Mouse (Mus musculus) gastrocnemius, postnatal 14 days (tissue): Measurements from ENCODE around the gene Eps8l3. TPM values are rescaled to one million over a fixed set of nuclear protein-coding genes. Genes with fewer than 3 reads are reported as not detected.
A peak's percentile ranks its signal among the peaks of the same experiment; 100 is the strongest.

ENCODE experiments used
- DNase-seq: peaks from one replicate; pipeline ENCODE4 v3.0.0; 2021; ENCODE audit warnings: mixed read lengths
- intact Hi-C: fragments of 180-260 bp; cut with DNase I; formaldehyde crosslinking; loops from one replicate; pipeline ENCODE4 v1.15.1; 2025; ENCODE audit warnings: low total_unique reads
- total RNA-seq, 2 experiments: library from RNA; stranded (reverse); gene quantifications; 2 replicates each; pipeline ENCODE4 v1.2.3; 2021

Eps8l3 gene
- total RNA-seq, 2 experiments from 2014 or later = not detected

- intact Hi-C loops = no loop called here
These were observed 54.1 kb downstream of the Eps8l3 start for GRCm38 (mm10) chr3:107931134-107931533.

DNA sequence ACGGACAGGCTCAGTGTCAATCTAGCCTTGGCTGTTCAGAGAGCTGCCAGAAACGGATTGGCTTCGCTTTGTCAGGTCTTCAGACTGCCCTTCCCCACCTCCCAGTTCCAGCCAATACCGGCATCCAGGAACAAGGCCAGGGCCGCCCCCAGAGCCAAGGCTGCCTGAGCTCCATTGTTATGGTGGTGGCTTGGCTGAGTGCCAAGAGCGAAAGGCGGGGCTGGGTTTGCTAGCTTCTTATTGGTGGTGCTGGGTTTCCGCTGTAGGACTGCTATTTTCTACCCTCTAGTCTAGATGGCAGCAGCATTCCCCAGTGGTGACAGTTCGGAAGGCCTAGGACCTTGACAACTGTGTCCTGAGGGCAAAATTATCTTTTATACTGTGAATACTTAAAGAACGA lies 54.6 kb downstream of the Eps8l3 start, which contains the start of gene Gstm7:
Gene Gstm7, minus strand, starts transcription at position 148 of the 400 bp plus-strand sequence.
- intact Hi-C loops = no loop called here
- DNase-seq = peak; percentile 97

More at GRCm38 (mm10) chr3:107931134-107931533, 54.1 kb downstream of the Eps8l3 start:
- DNase-seq = no peak

DNA sequence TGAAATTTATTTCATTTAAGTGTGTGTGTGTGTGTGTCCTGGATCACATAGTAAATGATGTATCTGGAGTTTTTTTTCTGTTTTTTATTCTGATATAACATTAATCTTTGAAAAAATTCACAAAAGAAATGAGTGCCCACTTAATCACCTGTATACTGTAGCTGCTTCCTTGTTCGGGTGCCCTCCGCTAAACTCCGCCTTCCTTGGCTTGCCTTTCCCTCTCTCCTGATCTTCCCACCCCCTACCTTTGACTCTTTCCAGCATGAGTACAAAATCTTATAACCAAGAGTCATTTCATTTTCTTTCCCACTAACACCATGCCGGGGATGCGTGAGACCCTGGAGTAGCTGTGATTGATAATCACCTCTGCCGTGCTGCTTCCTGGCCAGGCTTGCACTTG lies 55.1 kb downstream of the Eps8l3 start:
- peak; percentile 3 for DNase-seq
- intact Hi-C loops = no loop called here

- intact Hi-C loops = no loop called here
These were observed 58.2 kb downstream of the Eps8l3 start for GRCm38 (mm10) chr3:107935268-107935667.

DNA sequence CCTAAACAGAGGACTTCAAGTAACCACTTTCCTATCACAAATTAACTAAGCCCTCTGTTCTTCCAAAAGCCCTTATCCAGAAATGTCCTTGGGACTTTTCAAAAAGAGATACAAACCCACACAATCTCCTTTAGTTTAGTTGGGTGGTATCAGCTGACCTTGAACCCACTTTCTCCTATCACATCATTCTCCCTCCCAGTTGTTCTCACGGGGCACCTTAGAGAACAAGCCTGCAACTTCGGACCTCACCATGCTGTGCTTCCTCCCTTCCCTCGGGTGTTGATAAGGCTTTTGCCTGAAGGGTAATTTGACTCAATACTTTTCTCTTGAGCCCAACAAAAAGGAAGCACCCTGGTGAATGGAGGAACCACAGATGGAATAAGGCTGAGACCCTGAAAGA lies 58.9 kb downstream of the Eps8l3 start:
- DNase-seq = no peak
- intact Hi-C loops = no loop called here

More at GRCm38 (mm10) chr3:107935268-107935667, 58.2 kb downstream of the Eps8l3 start:
- DNase-seq = no peak

DNA sequence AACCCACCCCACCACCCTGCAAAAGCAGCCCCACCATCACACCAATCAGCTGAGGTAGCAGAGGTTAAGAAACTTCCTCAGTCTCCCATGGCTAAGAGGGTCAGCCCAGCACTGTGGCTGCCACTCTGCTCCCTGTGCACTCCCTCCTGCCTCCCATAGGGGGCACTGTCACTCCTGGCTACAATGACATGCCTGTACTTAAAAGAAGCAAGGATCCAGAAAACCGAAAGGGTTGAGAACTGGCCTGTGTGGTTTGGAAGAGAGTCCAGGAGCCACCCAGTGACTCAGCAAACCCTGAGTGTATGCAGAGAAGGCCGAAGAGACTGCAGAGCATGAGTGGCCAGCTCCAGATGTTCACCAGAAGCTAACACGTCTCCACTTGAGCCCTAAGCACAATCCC lies 62.4 kb downstream of the Eps8l3 start:
- intact Hi-C loops = no loop called here
- DNase-seq = peak; percentile 75

- intact Hi-C loops = loop anchor here (5.0 to 10.0 kb wide), 2 partner anchors 122 to 215 kb away; partner anchors contain the start of gene Gpr61
- no peak for DNase-seq
These were observed 62.8 kb downstream of the Eps8l3 start for GRCm38 (mm10) chr3:107939830-107940229.

DNA sequence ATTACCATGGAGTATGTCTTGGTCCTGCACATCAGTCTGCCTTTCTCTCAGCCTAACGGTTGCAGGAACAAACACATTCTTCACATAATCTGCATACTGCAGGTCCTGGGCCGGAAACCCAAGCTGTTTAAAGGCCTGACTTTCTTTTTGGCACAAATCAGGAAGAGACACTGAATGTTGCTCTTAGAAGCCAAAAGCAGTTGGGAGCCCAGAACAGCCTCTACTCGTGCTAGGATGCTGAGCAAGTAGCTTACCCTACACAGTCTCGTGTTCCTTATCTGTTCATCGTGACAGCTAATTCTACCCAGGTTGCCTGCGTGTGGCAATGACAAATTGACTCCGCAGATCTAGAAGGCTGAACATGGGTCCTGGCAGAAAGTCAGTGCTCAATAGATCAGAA lies 63.5 kb downstream of the Eps8l3 start:
- intact Hi-C loops = loop anchor here (5.0 to 10.0 kb wide), 2 partner anchors 122 to 214 kb away; partner anchors contain the start of gene Gpr61
- DNase-seq = no peak

GRCm38 (mm10) chr3:107941261-107941660 lies 64.2 kb downstream of the Eps8l3 start:
- intact Hi-C loops = loop anchor here (5.0 to 10.0 kb wide), 2 partner anchors 121 to 214 kb away; partner anchors contain the start of gene Gpr61
- no peak for DNase-seq

Other genes starting within 250 kb of the Eps8l3 start
- not detected for gene Gm10961, start 245.9 kb upstream of the Eps8l3 start, total RNA-seq
- 10 to 100 TPM; 16.9 to 19.5 TPM for gene Strip1, start 245.5 kb upstream of the Eps8l3 start, total RNA-seq
- gene Ahcyl1, start 180.7 kb upstream of the Eps8l3 start, total RNA-seq = 10 to 100 TPM; 37.5 to 38.9 TPM
- gene Csf1, start 116.8 kb upstream of the Eps8l3 start, total RNA-seq = 10 to 100 TPM in 1 of 2 experiments, 1 to 10 TPM in 1; 7.9 to 10.9 TPM
- 10 to 100 TPM; 58.5 to 60.1 TPM for gene Gstm5, start 18.6 kb downstream of the Eps8l3 start, total RNA-seq
- 10 to 100 TPM; 14.4 to 15.3 TPM for gene Gstm7, start 54.6 kb downstream of the Eps8l3 start, total RNA-seq
- 1 to 10 TPM in 1 of 2 experiments, under 1 TPM in 1; 0.95 to 1.0 TPM for gene Gstm6, start 66.5 kb downstream of the Eps8l3 start, total RNA-seq
- not detected for gene Gstm3, start 92.1 kb downstream of the Eps8l3 start, total RNA-seq
- gene Gstm2, start 109.2 kb downstream of the Eps8l3 start, total RNA-seq = 10 to 100 TPM; 43.8 to 50.8 TPM
- 10 to 100 TPM; 84.0 to 90.4 TPM for gene Gstm1, start 140.7 kb downstream of the Eps8l3 start, total RNA-seq
- 10 to 100 TPM; 11.4 to 12.0 TPM for gene Gstm4, start 167.7 kb downstream of the Eps8l3 start, total RNA-seq
- gene Ampd2, start 209.4 kb downstream of the Eps8l3 start, total RNA-seq = 1 to 10 TPM; 4.8 to 7.2 TPM
- under 1 TPM in 1 of 2 experiments, not detected in 1; 0.23 TPM for gene Gnat2, start 215.6 kb downstream of the Eps8l3 start, total RNA-seq